Mouse (Mus musculus) liver, embryonic 11.5 days (tissue): ENCODE measurements at regions not wholly inside any gene's neighbourhood (a gene's known extent, or its start where the extent isn't known, plus 50 kb on each side); places are given as distances from the start of the nearest gene placed in this dataset.
"Not testable (repeated sequence)": the region's sequence is repeated elsewhere in the genome, so short reads cannot be mapped to it uniquely, and the experiment has no call there.

Source experiments
- ATAC-seq: fragments of 200-750 bp; cut with Nextera tagmentation; replicated peaks from 2 replicates; pipeline ENCODE4 v1.8.0; 2017; ENCODE audit warnings: moderate number of reproducible peaks, mild to moderate bottlenecking, moderate TSS enrichment, moderate library complexity; ENCODE audit not compliant: low FRiP score
- DNase-seq: peaks from one replicate; pipeline ENCODE4 v3.0.0-alpha.2; 2017; ENCODE audit warnings: low spot score
- H3K27ac ChIP-seq: fragments of 300-500 bp; sonication (generic); 2 replicates; pipeline ENCODE4 v1.5.1; 2014; ENCODE audit warnings: mild to moderate bottlenecking, low read depth, low read length, control low read depth
- H3K27me3 ChIP-seq: fragments of 300-500 bp; sonication (generic); replicated peaks from 2 replicates; pipeline ENCODE4 v1.6.1; 2014; ENCODE audit warnings: low read length, mixed read lengths; ENCODE audit not compliant: control insufficient read depth, insufficient read depth
- H3K36me3 ChIP-seq: fragments of 300-500 bp; sonication (generic); 2 replicates; pipeline ENCODE4 v1.6.1; 2014; ENCODE audit warnings: mild to moderate bottlenecking, low read length, moderate library complexity, mixed read lengths; ENCODE audit not compliant: control insufficient read depth, insufficient read depth
- H3K4me1 ChIP-seq: fragments of 300-500 bp; sonication (generic); replicated peaks from 2 replicates; pipeline ENCODE4 v1.6.1; 2014; ENCODE audit warnings: low read length, mixed read lengths; ENCODE audit not compliant: control insufficient read depth, insufficient read depth
- H3K4me2 ChIP-seq: fragments of 300-500 bp; sonication (generic); 2 replicates; pipeline ENCODE4 v1.6.1; 2014; ENCODE audit warnings: mild to moderate bottlenecking, control low read depth, moderate library complexity
- H3K4me3 ChIP-seq: fragments of 300-500 bp; sonication (generic); 2 replicates; pipeline ENCODE4 v1.5.1; 2014; ENCODE audit warnings: low read depth, low read length, control low read depth
- H3K9ac ChIP-seq: fragments of 300-500 bp; sonication (generic); 2 replicates; pipeline ENCODE4 v1.6.1; 2014; ENCODE audit warnings: low read depth, low read length, control low read depth
- H3K9me3 ChIP-seq: fragments of 300-500 bp; sonication (generic); 2 replicates; pipeline ENCODE4 v1.6.1; 2016; ENCODE audit warnings: low read length, inconsistent platforms, mixed read lengths; ENCODE audit not compliant: control insufficient read depth
- WGBS: fragments of 180-500 bp; shearing (Covaris S2); extraction: QIAGEN DNeasy Blood & Tissue Kit; methylation state at CpG from one replicate; pipeline ENCODE4 v1.1.7; 2014; 5-methylcytosine and 5-hydroxymethylcytosine counted together

GRCm38 (mm10) chr5:3141841-3142240 lies 199.4 kb upstream of the Cdk6 start:
- DNase-seq, H3K4me1 ChIP-seq, H3K9me3 ChIP-seq, H3K4me3 ChIP-seq, ATAC-seq, H3K27ac ChIP-seq, H3K4me2 ChIP-seq, H3K36me3 ChIP-seq, H3K27me3 ChIP-seq, H3K9ac ChIP-seq: not testable (repeated sequence)
- 91% methylated on average over 11 of the region's 11 CpGs for WGBS

- not testable (repeated sequence) for H3K4me1 ChIP-seq, DNase-seq, H3K27me3 ChIP-seq, H3K9ac ChIP-seq, H3K9me3 ChIP-seq, H3K36me3 ChIP-seq, H3K4me3 ChIP-seq, H3K27ac ChIP-seq, H3K4me2 ChIP-seq
- ATAC-seq = 0 out of 2 replicates have a peak, but pooled peaks have one; percentile 66
- 45% methylated on average over 8 of the region's 11 CpGs for WGBS
Measured at GRCm38 (mm10) chr5:3146544-3147295, 194.6 kb upstream of the Cdk6 start.

GRCm38 (mm10) chr5:3149886-3150285 lies 191.4 kb upstream of the Cdk6 start:
- not testable (repeated sequence) for H3K4me1 ChIP-seq, H3K9me3 ChIP-seq, ATAC-seq, H3K27ac ChIP-seq, DNase-seq, H3K4me2 ChIP-seq, H3K27me3 ChIP-seq, H3K4me3 ChIP-seq, H3K36me3 ChIP-seq, H3K9ac ChIP-seq
- 62% methylated on average over 5 of the region's 5 CpGs for whole genome bisulfite sequencing

- WGBS = 70% methylated on average over 4 of the region's 4 CpGs
- H3K36me3 ChIP-seq, ATAC-seq: not testable (repeated sequence)
Measured at GRCm38 (mm10) chr5:3150766-3151165, 190.5 kb upstream of the Cdk6 start.

GRCm38 (mm10) chr5:3151534-3152148 lies 189.6 kb upstream of the Cdk6 start:
- ATAC-seq, DNase-seq, H3K4me3 ChIP-seq: not testable (repeated sequence)

More at GRCm38 (mm10) chr5:3150766-3151165, 190.5 kb upstream of the Cdk6 start:
- not testable (repeated sequence) for H3K9ac ChIP-seq, H3K4me2 ChIP-seq, H3K27ac ChIP-seq, H3K4me1 ChIP-seq, H3K27me3 ChIP-seq, DNase-seq, H3K4me3 ChIP-seq, H3K9me3 ChIP-seq

GRCm38 (mm10) chr5:3152149-3152865 lies 189.0 kb upstream of the Cdk6 start:
- Histone ChIP-seq H3K4me2 (peak overlapping the region; percentile 65), H3K4me3 (peak overlapping the region; percentile 28), H3K9ac (0 out of 2 replicates have a peak overlapping the region, but pooled peaks have one; percentile 14)
- ATAC-seq (peak; percentile 49; the same call in 1 of the 2 replicates), DNase-seq (peak; percentile 53)
- not testable (repeated sequence) for H3K27me3 ChIP-seq, H3K27ac ChIP-seq, H3K9me3 ChIP-seq, H3K4me1 ChIP-seq, H3K36me3 ChIP-seq
- 31% methylated on average over 23 of the region's 26 CpGs for WGBS

More at GRCm38 (mm10) chr5:3151534-3152148, 189.6 kb upstream of the Cdk6 start:
- H3K9me3 ChIP-seq, H3K4me1 ChIP-seq, H3K9ac ChIP-seq, H3K36me3 ChIP-seq, H3K27ac ChIP-seq, H3K27me3 ChIP-seq: not testable (repeated sequence)
- WGBS = 16% methylated on average over 12 of the region's 12 CpGs
- peak overlapping the region; percentile 65; the same call in 1 of the 2 replicates for H3K4me2 ChIP-seq

GRCm38 (mm10) chr5:3165511-3165910 lies 175.8 kb upstream of the Cdk6 start:
- 74% methylated on average over 2 of the region's 2 CpGs for WGBS
- not testable (repeated sequence) for ATAC-seq, H3K9ac ChIP-seq, H3K4me3 ChIP-seq, H3K4me1 ChIP-seq, H3K36me3 ChIP-seq, H3K4me2 ChIP-seq, H3K9me3 ChIP-seq, H3K27me3 ChIP-seq, DNase-seq, H3K27ac ChIP-seq

- not testable (repeated sequence) for DNase-seq, H3K9me3 ChIP-seq, H3K27ac ChIP-seq, H3K27me3 ChIP-seq, H3K36me3 ChIP-seq, ATAC-seq, H3K4me1 ChIP-seq, H3K4me2 ChIP-seq, H3K9ac ChIP-seq, H3K4me3 ChIP-seq
- 72% methylated on average over 2 of the region's 2 CpGs for WGBS
Measured at GRCm38 (mm10) chr5:3166496-3166895, 174.8 kb upstream of the Cdk6 start.
